Mouse (Mus musculus) NIH3T3 (cell line): ENCODE data around the gene Zfp2.

ENCODE experiments used
- DNase-seq: peaks from one replicate; pipeline ENCODE4 v3.0.0-alpha.2; 2012; ENCODE audit warnings: low read depth

The Zfp2 gene

DNA sequence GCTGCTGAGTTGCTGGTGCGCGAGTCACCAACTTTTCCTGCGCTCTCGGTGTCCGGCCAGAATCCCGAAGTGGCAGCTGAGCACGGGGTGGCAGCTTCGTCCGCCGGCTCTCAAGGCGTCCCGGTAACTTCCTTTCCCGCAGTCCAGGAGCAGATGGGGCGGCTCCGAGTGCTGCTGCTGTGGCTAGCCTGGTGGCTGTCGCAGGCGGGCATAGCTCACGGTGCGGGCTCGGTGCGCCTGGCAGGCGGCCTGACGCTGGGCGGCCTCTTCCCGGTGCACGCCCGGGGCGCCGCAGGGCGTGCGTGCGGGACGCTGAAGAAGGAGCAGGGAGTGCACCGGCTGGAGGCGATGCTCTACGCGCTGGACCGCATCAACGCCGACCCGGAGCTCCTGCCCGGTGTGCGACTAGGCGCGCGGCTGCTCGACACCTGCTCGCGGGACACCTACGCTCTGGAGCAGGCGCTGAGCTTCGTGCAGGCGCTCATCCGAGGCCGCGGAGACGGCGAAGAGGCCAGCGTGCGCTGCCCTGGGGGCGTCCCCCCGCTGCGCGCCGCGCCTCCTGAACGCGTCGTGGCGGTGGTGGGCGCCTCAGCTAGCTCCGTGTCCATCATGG, 64.9 kb downstream of the Zfp2 start:
- DNase-seq, result no peak

DNA sequence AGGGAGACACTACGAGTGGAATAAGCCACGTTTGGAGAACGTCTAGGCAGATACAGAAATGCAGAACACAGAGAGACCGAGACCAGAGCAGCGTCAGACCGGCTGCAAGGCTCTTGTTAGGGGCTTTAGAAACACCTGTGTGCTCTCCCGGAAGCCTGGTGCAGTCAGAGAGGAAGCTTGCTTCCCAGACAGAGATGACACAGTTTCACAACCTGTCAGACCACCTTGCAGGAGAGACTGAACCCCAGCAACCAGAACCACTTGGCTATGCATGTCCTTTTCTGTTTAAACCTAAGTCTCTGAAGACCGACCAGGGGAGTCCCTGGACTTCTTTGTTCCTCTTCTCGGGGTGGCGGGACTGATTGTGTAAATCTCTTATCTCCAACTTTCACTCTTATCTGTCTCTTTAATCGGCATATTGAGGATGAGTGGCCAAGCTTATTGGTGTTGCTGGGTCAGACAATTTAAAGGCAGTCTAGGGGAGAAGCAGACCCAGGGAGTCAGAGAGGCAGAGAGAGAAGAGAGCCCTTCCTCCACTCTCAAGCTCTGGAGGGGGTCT, 65.7 kb downstream of the Zfp2 start, which contains the start of gene Grm6:
Gene Grm6 (plus strand): TSS at position 509 of the 559 bp plus-strand sequence.
- DNase-seq, result no peak

- no peak for DNase-seq
These were observed 66.7 kb downstream of the Zfp2 start for GRCm38 (mm10) chr11:50849310-50849709.
